Comparison of ENCODE assay signal across 29 mouse cellular contexts in genomic region chr5:103889766-103890165, GRCm38 (mm10). TPM values are rescaled to one million over a fixed set of nuclear protein-coding genes. Genes with fewer than 3 reads are reported as not detected.
DNase-seq lines count a peak whose midpoint lies in the region; ATAC-seq and TF ChIP-seq lines count a peak whose summit lies in the region.
"Had no signal": no experiment of that assay in that cellular context is flagged by ENCODE, and none has a peak within 500 bp of the region (broad histone marks: within the 10 kb centered on the region; RNA-seq: fewer than 3 reads in every experiment).

No protein-coding gene starts in this region.

- no peak for TF ChIP-seq CTCF in kidney, postnatal 0 days (IDR thresholded peaks at IDR 0.05; ENCODE audit: low read depth)

- H3K4me2 ChIP-seq in kidney, postnatal 0 days (ENCODE audit: low read length) = no peak overlapping the region
- H3K4me2 ChIP-seq in lung, embryonic 16.5 days (ENCODE audit: low read depth, low read length) = 0 out of 2 replicates have a peak overlapping the region, but pooled peaks have one; percentile 10
- no peak overlapping the region for H3K4me2 ChIP-seq in liver, embryonic 12.5 days
- H3K4me2 ChIP-seq: forebrain, embryonic 12.5 days; heart, embryonic 11.5 days; hindbrain, embryonic 15.5 days; limb, embryonic 13.5 days; liver, embryonic 13.5 days; neural tube, embryonic 13.5 days had no signal

- DNase-seq in kidney, postnatal 0 days (ENCODE audit: low spot score) = peak; percentile 40
- no peak for DNase-seq in kidney, postnatal 25 days
- DNase-seq in lung, postnatal 25 days (ENCODE audit: low spot score) = no peak
- peak; percentile 22 for DNase-seq in lung, postnatal 10 days
- no peak for DNase-seq in heart, embryonic 10.5 days (ENCODE audit: low spot score)
- DNase-seq: adrenal gland, adult 2 months; B cell, adult 2 months; cerebellum, adult 11 months; cerebellum, adult 9-11 months; gastrocnemius, adult 2 months; layer of hippocampus, adult 9-11 months; liver, embryonic 13.5 days; retina, postnatal 1 day; right cerebral cortex, postnatal 25 days; spleen, adult 18-20 months had no signal

- H3K36me3 ChIP-seq in kidney, postnatal 0 days (ENCODE audit: insufficient read depth, low read length) = no peaks in the 10 kb centered on the region
- H3K36me3 ChIP-seq in lung, embryonic 16.5 days (ENCODE audit: control insufficient read depth, insufficient read depth, low read length) = no peaks in the 10 kb centered on the region
- H3K36me3 ChIP-seq in heart, embryonic 10.5 days = no peaks in the 10 kb centered on the region
- H3K36me3 ChIP-seq in liver, embryonic 12.5 days = no peaks in the 10 kb centered on the region
- H3K36me3 ChIP-seq: forebrain, embryonic 12.5 days; G1E; liver, embryonic 13.5 days; midbrain, embryonic 10.5 days had no signal

- no peak for ATAC-seq in kidney, postnatal 0 days (replicated peaks; ENCODE audit: low FRiP score, low read depth)
- peak; percentile 96 for ATAC-seq in lung, embryonic 16.5 days (ENCODE audit: low read depth)
- no peak for ATAC-seq in liver, embryonic 12.5 days
- ATAC-seq: midbrain, embryonic 16.5 days; Patski had no signal

- H3K9me3 ChIP-seq in kidney, postnatal 0 days (replicated peaks; ENCODE audit: low read length) = no peaks in the 10 kb centered on the region
- H3K9me3 ChIP-seq in lung, embryonic 16.5 days (ENCODE audit: control insufficient read depth, low read length) = no peaks in the 10 kb centered on the region
- no peaks in the 10 kb centered on the region for H3K9me3 ChIP-seq in heart, embryonic 10.5 days
- H3K9me3 ChIP-seq in liver, embryonic 12.5 days (replicated peaks) = no peaks in the 10 kb centered on the region
- H3K9me3 ChIP-seq: forebrain, embryonic 12.5 days; G1E; hindbrain, embryonic 15.5 days; limb, embryonic 13.5 days; liver, embryonic 13.5 days; midbrain, embryonic 10.5 days; neural tube, embryonic 13.5 days had no signal

- 51% methylated on average over 15 of the region's 15 CpGs for WGBS in kidney, postnatal 0 days
- WGBS in lung, embryonic 16.5 days = 49% methylated on average over 15 of the region's 15 CpGs
- WGBS in heart, embryonic 10.5 days = 82% methylated on average over 15 of the region's 15 CpGs
- 75% methylated on average over 15 of the region's 15 CpGs for WGBS in liver, embryonic 12.5 days (ENCODE audit: insufficient replicate concordance)

- H3K4me3 ChIP-seq in kidney, postnatal 0 days (replicated peaks; ENCODE audit: low read depth, low read length) = no peak overlapping the region
- no peak overlapping the region for H3K4me3 ChIP-seq in lung, embryonic 16.5 days (ENCODE audit: low read length)
- H3K4me3 ChIP-seq in heart, embryonic 10.5 days = no peak overlapping the region
- H3K4me3 ChIP-seq in liver, embryonic 12.5 days = no peak overlapping the region
- H3K4me3 ChIP-seq: forebrain, embryonic 12.5 days; gastrocnemius, adult 2 months; hindbrain, embryonic 15.5 days; limb, embryonic 13.5 days; liver, embryonic 13.5 days; midbrain, embryonic 10.5 days; myocyte; neural tube, embryonic 13.5 days had no signal

- no peaks in the 10 kb centered on the region for H3K4me1 ChIP-seq in kidney, postnatal 0 days (replicated peaks; ENCODE audit: insufficient read depth, low read length)
- peaks cover 14% of the 10 kb centered on the region for H3K4me1 ChIP-seq in lung, embryonic 16.5 days (replicated peaks; ENCODE audit: control insufficient read depth, insufficient read depth, low read length)
- H3K4me1 ChIP-seq in heart, embryonic 10.5 days = no peaks in the 10 kb centered on the region; the same call in 1 of the 2 replicates
- H3K4me1 ChIP-seq in liver, embryonic 12.5 days = no peaks in the 10 kb centered on the region
- H3K4me1 ChIP-seq: forebrain, embryonic 12.5 days; hindbrain, embryonic 15.5 days; liver, embryonic 13.5 days; midbrain, embryonic 10.5 days had no signal

- H3K27ac ChIP-seq in kidney, postnatal 0 days = no peak overlapping the region
- no peak overlapping the region for H3K27ac ChIP-seq in lung, embryonic 16.5 days (ENCODE audit: low read length)
- H3K27ac ChIP-seq in heart, embryonic 10.5 days = no peak overlapping the region
- H3K27ac ChIP-seq in liver, embryonic 12.5 days = no peak overlapping the region
- H3K27ac ChIP-seq: forebrain, embryonic 12.5 days; gastrocnemius, adult 2 months; hindbrain, embryonic 15.5 days; limb, embryonic 13.5 days; liver, embryonic 13.5 days; macrophage; midbrain, embryonic 10.5 days; neural tube, embryonic 13.5 days had no signal

- H3K27me3 ChIP-seq in kidney, postnatal 0 days (ENCODE audit: insufficient read depth, low read length) = no peaks in the 10 kb centered on the region
- H3K27me3 ChIP-seq in lung, embryonic 16.5 days (ENCODE audit: control insufficient read depth, insufficient read depth, low read depth, low read length) = no peaks in the 10 kb centered on the region
- H3K27me3 ChIP-seq in heart, embryonic 10.5 days (ENCODE audit: insufficient read depth, poor library complexity, severe bottlenecking) = no peaks in the 10 kb centered on the region
- no peaks in the 10 kb centered on the region for H3K27me3 ChIP-seq in liver, embryonic 12.5 days (replicated peaks)
- H3K27me3 ChIP-seq: CH12.LX; forebrain, embryonic 12.5 days; hindbrain, embryonic 15.5 days; limb, embryonic 13.5 days; liver, embryonic 13.5 days; neural tube, embryonic 13.5 days; Patski had no signal

- no peak overlapping the region for H3K9ac ChIP-seq in kidney, postnatal 0 days (ENCODE audit: low read depth, low read length)
- no peak overlapping the region for H3K9ac ChIP-seq in lung, embryonic 16.5 days (ENCODE audit: low read length)
- H3K9ac ChIP-seq in liver, embryonic 12.5 days = no peak overlapping the region
- H3K9ac ChIP-seq: forebrain, embryonic 12.5 days; hindbrain, embryonic 15.5 days; limb, embryonic 13.5 days; liver, embryonic 13.5 days; neural tube, embryonic 13.5 days had no signal

RNA-seq across cellular contexts. Expression of gene Klhl8, which starts 21.3 kb away (rescaled TPM):
- polyA plus RNA-seq in kidney, postnatal 0 days (2015; fragmentation: Nextera tagmentation; extraction: Ambion mirVana) = 11.1 and 11.4 TPM in 2 replicates
- 11.1 and 11.3 TPM in 2 replicates for polyA plus RNA-seq in lung, embryonic 16.5 days (2015; fragmentation: Nextera tagmentation; extraction: Ambion mirVana)
- 7.2 and 9.3 TPM in 2 replicates for polyA plus RNA-seq in heart, embryonic 10.5 days (2016; fragmentation: Nextera tagmentation; extraction: Ambion mirVana)
- 2.1 and 2.4 TPM in 2 replicates for polyA plus RNA-seq in liver, embryonic 12.5 days (2016; fragmentation: Nextera tagmentation; extraction: Ambion mirVana)

Comparison
In these comparisons a context has a peak if more than half of its experiments do, and no peak if none do; other contexts are left out.
1. DNase-seq: peak in kidney, postnatal 0 days (single experiment) and lung, postnatal 10 days (single experiment); none in kidney, postnatal 25 days (0 of 2), lung, postnatal 25 days (single experiment) and heart, embryonic 10.5 days (single experiment).